25 mouse cellular contexts compared by ENCODE assay signal in genomic region chr15:99111139-99111538, GRCm38 (mm10). TPM values are rescaled to one million over a fixed set of nuclear protein-coding genes. Genes with fewer than 3 reads are reported as not detected.
DNase-seq lines count a peak whose midpoint lies in the region; ATAC-seq and TF ChIP-seq lines count a peak whose summit lies in the region.
"Had no signal": no experiment of that assay in that cellular context is flagged by ENCODE, and none has a peak within 500 bp of the region (broad histone marks: within the 10 kb centered on the region; RNA-seq: fewer than 3 reads in every experiment).

No protein-coding gene starts in this region.

- H3K9ac ChIP-seq in MEL (ENCODE audit: control insufficient read depth, low read depth, low read length, poor library complexity, severe bottlenecking), result no peak overlapping the region
- no peak overlapping the region for H3K9ac ChIP-seq in liver, postnatal 0 days (replicated peaks)
- H3K9ac ChIP-seq: embryonic facial prominence, embryonic 12.5 days; embryonic facial prominence, embryonic 15.5 days; forebrain, postnatal 0 days; hindbrain, embryonic 12.5 days; hindbrain, embryonic 15.5 days had no signal

- no peak for TF ChIP-seq POLR2A in MEL (IDR thresholded peaks at IDR 0.05; ENCODE audit: control insufficient read depth in 1 of 2, insufficient read depth in 1 of 2, low read depth in 1 of 2, low read length in 2 of 2, poor library complexity in 1 of 2)

- H3K4me1 ChIP-seq in MEL (ENCODE audit: control insufficient read depth in 1 of 2, insufficient read depth in 2 of 2, low read length in 2 of 2), result peaks cover 0 to 7% of the 10 kb centered on the region in 2 experiments; a peak in 1 of 4 replicates
- 0 out of 2 replicates have a peak, but pooled peaks cover 3% of the 10 kb centered on the region for H3K4me1 ChIP-seq in liver, postnatal 0 days (ENCODE audit: insufficient read depth)
- H3K4me1 ChIP-seq: embryonic facial prominence, embryonic 12.5 days; embryonic facial prominence, embryonic 15.5 days; hindbrain, embryonic 12.5 days; hindbrain, embryonic 15.5 days had no signal

- no peak for ATAC-seq in liver, postnatal 0 days
- ATAC-seq: CD4-positive, CD25-positive, alpha-beta regulatory T cell, adult 4 months; forebrain, embryonic 14.5 days; forebrain, postnatal 0 days; intestine, postnatal 0 days had no signal

- WGBS in liver, postnatal 0 days (ENCODE audit: insufficient replicate concordance), result 72% methylated on average over 3 of the region's 3 CpGs

- H3K79me2 ChIP-seq in MEL (ENCODE audit: control insufficient read depth, insufficient read depth, low read length, poor library complexity), result no peaks in the 10 kb centered on the region

- peaks cover 0 to 9% of the 10 kb centered on the region in 2 experiments; a peak in 2 of 4 replicates for H3K36me3 ChIP-seq in MEL (ENCODE audit: control insufficient read depth in 1 of 2, insufficient read depth in 2 of 2, low read length in 2 of 2)
- no peaks in the 10 kb centered on the region for H3K36me3 ChIP-seq in liver, postnatal 0 days (replicated peaks; ENCODE audit: insufficient read depth, low read length)
- H3K36me3 ChIP-seq: embryonic facial prominence, embryonic 12.5 days; embryonic facial prominence, embryonic 15.5 days; heart, embryonic 10.5 days; hindbrain, embryonic 12.5 days; hindbrain, embryonic 15.5 days had no signal

- no peak for TF ChIP-seq CTCF in MEL (IDR thresholded peaks at IDR 0.05 in 2 of 3, conservative IDR thresholded peaks at IDR 0.05 in 1 of 3; ENCODE audit: control insufficient read depth in 1 of 3, insufficient read depth in 1 of 3, low read depth in 2 of 3, low read length in 3 of 3, poor library complexity in 1 of 3, severe bottlenecking in 1 of 3)
- no peak for TF ChIP-seq CTCF in liver, postnatal 0 days (IDR thresholded peaks at IDR 0.05; ENCODE audit: low read depth)

- no peak overlapping the region for H3K4me2 ChIP-seq in liver, postnatal 0 days (ENCODE audit: low read depth, low read length)
- H3K4me2 ChIP-seq: embryonic facial prominence, embryonic 12.5 days; embryonic facial prominence, embryonic 15.5 days; hindbrain, embryonic 12.5 days; hindbrain, embryonic 15.5 days had no signal

- TF ChIP-seq RAD21 in MEL (IDR thresholded peaks at IDR 0.05; ENCODE audit: low read depth, low read length), result no peak

- peak; percentile 45 for DNase-seq in adrenal gland, postnatal 10 days
- DNase-seq in adrenal gland, adult 2 months, result no peak
- DNase-seq in 3T3-L1 (ENCODE audit: low read depth, low spot score), result peak; percentile 44
- peak; percentile 51 for DNase-seq in MEL (ENCODE audit: low read depth, low spot score)
- DNase-seq in embryo, embryonic 10.5 days (ENCODE audit: low spot score), result no peak
- DNase-seq in liver, postnatal 0 days, result no peak
- DNase-seq: cerebellum, adult 18-20 months; cerebellum, adult 9-10 months; cerebellum, postnatal 14 days; forebrain, postnatal 0 days; gastrocnemius, postnatal 25 days; heart, adult 2 months had no signal

- H3K9me3 ChIP-seq in MEL (replicated peaks; ENCODE audit: insufficient read depth, low read length), result no peaks in the 10 kb centered on the region
- no peaks in the 10 kb centered on the region for H3K9me3 ChIP-seq in liver, postnatal 0 days (ENCODE audit: low read length)
- H3K9me3 ChIP-seq: embryonic facial prominence, embryonic 12.5 days; embryonic facial prominence, embryonic 15.5 days; heart, embryonic 10.5 days; hindbrain, embryonic 12.5 days; hindbrain, embryonic 15.5 days had no signal

- H3K4me3 ChIP-seq in MEL (ENCODE audit: control insufficient read depth in 1 of 2, insufficient read depth in 1 of 2, low read depth in 2 of 2, low read length in 2 of 2), result no peak overlapping the region
- no peak overlapping the region for H3K4me3 ChIP-seq in liver, postnatal 0 days (ENCODE audit: low read depth, low read length)
- H3K4me3 ChIP-seq: embryonic facial prominence, embryonic 12.5 days; embryonic facial prominence, embryonic 15.5 days; heart, adult 2 months; heart, embryonic 10.5 days; hindbrain, embryonic 12.5 days; hindbrain, embryonic 15.5 days had no signal

- no peak overlapping the region for H3K27ac ChIP-seq in MEL (ENCODE audit: control insufficient read depth, low read depth, low read length)
- no peak overlapping the region for H3K27ac ChIP-seq in liver, postnatal 0 days (ENCODE audit: low read depth)
- H3K27ac ChIP-seq: embryonic facial prominence, embryonic 12.5 days; embryonic facial prominence, embryonic 15.5 days; heart, adult 2 months; heart, embryonic 10.5 days; hindbrain, embryonic 12.5 days; hindbrain, embryonic 15.5 days had no signal

- no peak for TF ChIP-seq EP300 in MEL (IDR thresholded peaks at IDR 0.05; ENCODE audit: low read depth in 1 of 2, low read length in 2 of 2)
- no peak for TF ChIP-seq EP300 in liver, postnatal 0 days (IDR thresholded peaks at IDR 0.05; ENCODE audit: low read depth)

- H3K27me3 ChIP-seq in MEL (ENCODE audit: control insufficient read depth in 1 of 2, insufficient read depth in 2 of 2, low read length in 2 of 2), result no peaks in the 10 kb centered on the region
- H3K27me3 ChIP-seq in liver, postnatal 0 days (ENCODE audit: insufficient read depth, low read length), result no peaks in the 10 kb centered on the region
- H3K27me3 ChIP-seq: embryonic facial prominence, embryonic 12.5 days; embryonic facial prominence, embryonic 15.5 days; hindbrain, embryonic 12.5 days; hindbrain, embryonic 15.5 days had no signal

TF ChIP-seq in MEL, 35 proteins besides CTCF, POLR2A, EP300 and RAD21:
- TF ChIP-seq ZNF384 (IDR thresholded peaks at IDR 0.05; ENCODE audit: low read depth, low read length) (peak; percentile 77), ZC3H11A (IDR thresholded peaks at IDR 0.05; ENCODE audit: low read depth, low read length) (no peak)

RNA-seq across cellular contexts. Expression of gene Spats2, which starts 14.6 kb away (rescaled TPM):
- 10 to 100 TPM; 19.2 to 21.5 TPM for total RNA-seq in adrenal gland, postnatal 10 days (2021)
- total RNA-seq in adrenal gland, adult 2 months (2021), result 10 to 100 TPM; 14.0 to 15.6 TPM
- polyA plus RNA-seq in adrenal gland, adult 2 months (2012; rRNA removed), result 5.6 and 7.6 TPM in 2 replicates
- total RNA-seq in MEL (2012; rRNA removed), result 8.2 and 12.0 TPM in 2 replicates
- polyA plus RNA-seq in MEL (2012; ENCODE audit: insufficient read depth in 1 of 2, insufficient read length in 2 of 2, low read depth in 1 of 2, low replicate concordance in 2 of 2, missing spikeins in 1 of 2), result 10 to 100 TPM in 1 of 2 experiments, not detected in 1; 24.5 TPM
- 4.0 and 4.7 TPM in 2 replicates for polyA plus RNA-seq in liver, postnatal 0 days (2015; fragmentation: Nextera tagmentation; extraction: Ambion mirVana)
- total RNA-seq: hematopoietic stem cell, adult 5-6 weeks had no signal

RNA-seq across cellular contexts. Expression of gene Dnajc22, which starts 18.2 kb away (rescaled TPM):
- total RNA-seq in adrenal gland, postnatal 10 days (2021), result 10 to 100 TPM; 15.0 to 21.8 TPM
- total RNA-seq in adrenal gland, adult 2 months (2021), result 1 to 10 TPM; 3.2 to 4.4 TPM
- polyA plus RNA-seq in adrenal gland, adult 2 months (2012; rRNA removed), result 0.29 and 0.31 TPM in 2 replicates
- 3.2 TPM in 2 replicates for total RNA-seq in MEL (2012; rRNA removed)
- 1 to 10 TPM in 1 of 2 experiments, not detected in 1; 5.3 TPM for polyA plus RNA-seq in MEL (2012; ENCODE audit: insufficient read depth in 1 of 2, insufficient read length in 2 of 2, low read depth in 1 of 2, low replicate concordance in 2 of 2, missing spikeins in 1 of 2)
- 28.2 and 29.6 TPM in 2 replicates for polyA plus RNA-seq in liver, postnatal 0 days (2015; fragmentation: Nextera tagmentation; extraction: Ambion mirVana)
- total RNA-seq: hematopoietic stem cell, adult 5-6 weeks had no signal
- polyA plus RNA-seq: CD4-positive, CD25-positive, alpha-beta regulatory T cell, adult 4 months; frontal cortex, adult 2 months had no signal

RNA-seq across cellular contexts. Expression of gene C1ql4, which starts 23.5 kb away (rescaled TPM):
- total RNA-seq in adrenal gland, postnatal 10 days (2021), result under 1 TPM in 1 of 2 experiments, not detected in 1; 0.18 TPM
- total RNA-seq in adrenal gland, adult 2 months (2021), result not detected
- polyA plus RNA-seq in adrenal gland, adult 2 months (2012; rRNA removed), result not detected in 2 replicates
- 0.15 TPM in 1 of 2 replicates, not detected in the other for total RNA-seq in MEL (2012; rRNA removed)
- under 1 TPM in 1 of 2 experiments, not detected in 1; 0.08 TPM for polyA plus RNA-seq in MEL (2012; ENCODE audit: insufficient read depth in 1 of 2, insufficient read length in 2 of 2, low read depth in 1 of 2, low replicate concordance in 2 of 2, missing spikeins in 1 of 2)
- 0.12 TPM in 1 of 2 replicates, not detected in the other for polyA plus RNA-seq in liver, postnatal 0 days (2015; fragmentation: Nextera tagmentation; extraction: Ambion mirVana)
- total RNA-seq: adrenal gland, postnatal 36 days; gastrocnemius, adult 8-10 months; gastrocnemius, postnatal 25 days; heart, adult 2 months; heart, postnatal 25 days; hematopoietic stem cell, adult 5-6 weeks had no signal
- polyA plus RNA-seq: CD4-positive, CD25-positive, alpha-beta regulatory T cell, adult 4 months; forebrain, embryonic 14.5 days; frontal cortex, adult 2 months; heart, adult 2 months had no signal

RNA-seq across cellular contexts. Expression of gene Troap, which starts 36.8 kb away (rescaled TPM):
- 1 to 10 TPM; 8.2 to 9.8 TPM for total RNA-seq in adrenal gland, postnatal 10 days (2021)
- total RNA-seq in adrenal gland, adult 2 months (2021), result under 1 TPM; 0.73 to 0.78 TPM
- 2.8 and 5.2 TPM in 2 replicates for polyA plus RNA-seq in adrenal gland, adult 2 months (2012; rRNA removed)
- 24.3 and 25.8 TPM in 2 replicates for total RNA-seq in MEL (2012; rRNA removed)
- 10 to 100 TPM in 1 of 2 experiments, not detected in 1; 70.2 TPM for polyA plus RNA-seq in MEL (2012; ENCODE audit: insufficient read depth in 1 of 2, insufficient read length in 2 of 2, low read depth in 1 of 2, low replicate concordance in 2 of 2, missing spikeins in 1 of 2)
- 5.6 and 6.7 TPM in 2 replicates for polyA plus RNA-seq in liver, postnatal 0 days (2015; fragmentation: Nextera tagmentation; extraction: Ambion mirVana)
- total RNA-seq: gastrocnemius, adult 8-10 months had no signal

RNA-seq across cellular contexts. Expression of gene Prph, which starts 56.2 kb away (rescaled TPM):
- 10 to 100 TPM; 24.0 to 59.0 TPM for total RNA-seq in adrenal gland, postnatal 10 days (2021)
- total RNA-seq in adrenal gland, adult 2 months (2021), result under 1 TPM; 0.43 to 0.86 TPM
- 2.4 and 8.5 TPM in 2 replicates for polyA plus RNA-seq in adrenal gland, adult 2 months (2012; rRNA removed)
- not detected in 2 replicates for total RNA-seq in MEL (2012; rRNA removed)
- not detected for polyA plus RNA-seq in MEL (2012; ENCODE audit: insufficient read depth in 1 of 2, insufficient read length in 2 of 2, low read depth in 1 of 2, low replicate concordance in 2 of 2, missing spikeins in 1 of 2)
- polyA plus RNA-seq in liver, postnatal 0 days (2015; fragmentation: Nextera tagmentation; extraction: Ambion mirVana), result 0.53 and 0.85 TPM in 2 replicates
- total RNA-seq: hematopoietic stem cell, adult 5-6 weeks had no signal
- polyA plus RNA-seq: CD4-positive, CD25-positive, alpha-beta regulatory T cell, adult 4 months had no signal

Comparison
In these comparisons a context has a peak if more than half of its experiments do, and no peak if none do; other contexts are left out.
1. DNase-seq: peak in adrenal gland, postnatal 10 days (single experiment), 3T3-L1 (single experiment) and MEL (single experiment); none in adrenal gland, adult 2 months (single experiment), embryo, embryonic 10.5 days (single experiment) and liver, postnatal 0 days (single experiment).